In genomic region chr4:53430522-53430921, GRCm38 (mm10) we compare ENCODE assay signal across 24 mouse cellular contexts.
"Had no signal": no experiment of that assay in that cellular context is flagged by ENCODE, and none has a peak within 500 bp of the region (broad histone marks: within the 10 kb centered on the region; RNA-seq: fewer than 3 reads in every experiment).

No protein-coding gene starts in this region.

- H3K4me2 ChIP-seq: heart, embryonic 12.5 days; hindbrain, embryonic 12.5 days; hindbrain, embryonic 14.5 days; intestine, embryonic 15.5 days; limb, embryonic 13.5 days; limb, embryonic 15.5 days; liver, embryonic 13.5 days had no signal

- H3K36me3 ChIP-seq: heart, embryonic 10.5 days; heart, embryonic 12.5 days; hindbrain, embryonic 10.5 days; hindbrain, embryonic 12.5 days; intestine, embryonic 15.5 days; limb, embryonic 13.5 days; limb, embryonic 15.5 days; liver, embryonic 13.5 days had no signal

- H3K4me3 ChIP-seq: gastrocnemius, adult 2 months; heart, embryonic 10.5 days; heart, embryonic 12.5 days; hindbrain, embryonic 10.5 days; hindbrain, embryonic 12.5 days; intestine, embryonic 15.5 days; layer of hippocampus, adult 2 months; limb, embryonic 13.5 days; limb, embryonic 15.5 days; liver, embryonic 13.5 days had no signal

- H3K4me1 ChIP-seq: hindbrain, embryonic 10.5 days; hindbrain, embryonic 12.5 days; intestine, embryonic 15.5 days; limb, embryonic 13.5 days; limb, embryonic 15.5 days had no signal

- ATAC-seq: hindbrain, embryonic 16.5 days; inflammation-experienced regulatory T-cells, adult 6 months; intestine, embryonic 15.5 days; intestine, postnatal 0 days had no signal

- H3K27me3 ChIP-seq: heart, embryonic 12.5 days; hindbrain, embryonic 12.5 days; intestine, embryonic 15.5 days; limb, embryonic 13.5 days; limb, embryonic 15.5 days; liver, embryonic 13.5 days had no signal

- H3K27ac ChIP-seq: gastrocnemius, adult 2 months; heart, embryonic 10.5 days; hindbrain, embryonic 10.5 days; hindbrain, embryonic 12.5 days; hindbrain, embryonic 14.5 days; intestine, embryonic 15.5 days; layer of hippocampus, adult 2 months; limb, embryonic 13.5 days; limb, embryonic 15.5 days had no signal

- H3K9me3 ChIP-seq: heart, embryonic 10.5 days; heart, embryonic 12.5 days; hindbrain, embryonic 10.5 days; hindbrain, embryonic 12.5 days; intestine, embryonic 15.5 days; limb, embryonic 13.5 days; limb, embryonic 15.5 days; liver, embryonic 13.5 days had no signal

- H3K9ac ChIP-seq: heart, embryonic 12.5 days; hindbrain, embryonic 12.5 days; hindbrain, embryonic 14.5 days; intestine, embryonic 15.5 days; limb, embryonic 13.5 days; limb, embryonic 15.5 days; liver, embryonic 13.5 days had no signal

- DNase-seq: gastrocnemius, adult 2 months; gastrocnemius, postnatal 10 days; gastrocnemius, postnatal 25 days; heart, postnatal 36 days; kidney, adult 18-20 months; kidney, adult 8-10 months; kidney, postnatal 10 days; kidney, postnatal 25 days; layer of hippocampus, adult 9-11 months; layer of hippocampus, postnatal 36 days; left cerebral cortex, postnatal 4 days; liver, embryonic 13.5 days had no signal
